Mouse (Mus musculus) stomach, postnatal 0 days (tissue): ENCODE results near the gene Cxcl17. TPM values are rescaled to one million over a fixed set of nuclear protein-coding genes. Genes with fewer than 3 reads are reported as not detected.
"Not testable (repeated sequence)": the region's sequence is repeated elsewhere in the genome, so short reads cannot be mapped to it uniquely, and the experiment has no call there.

ENCODE experiments used
- ATAC-seq: fragments of 200-750 bp; cut with Nextera tagmentation; 2 replicates; pipeline ENCODE4 v1.8.0; 2017; ENCODE audit not compliant: low FRiP score, low TSS enrichment
- DNase-seq: peaks from one replicate; pipeline ENCODE4 v3.0.0-alpha.2; 2016; ENCODE audit warnings: low spot score
- H3K27ac ChIP-seq: fragments of 300-500 bp; sonication (generic); replicated peaks from 2 replicates; pipeline ENCODE4 v1.5.1; 2014; ENCODE audit warnings: mild to moderate bottlenecking, control low read depth
- H3K27me3 ChIP-seq: fragments of 300-500 bp; sonication (generic); 2 replicates; pipeline ENCODE4 v1.6.1; 2014; ENCODE audit warnings: low read length; ENCODE audit not compliant: control insufficient read depth, insufficient read depth
- H3K36me3 ChIP-seq: fragments of 300-500 bp; sonication (generic); 2 replicates; pipeline ENCODE4 v1.6.1; 2014; ENCODE audit warnings: low read length, mixed read lengths; ENCODE audit not compliant: control insufficient read depth, insufficient read depth
- H3K4me1 ChIP-seq: fragments of 300-500 bp; sonication (generic); replicated peaks from 2 replicates; pipeline ENCODE4 v1.6.1; 2014; ENCODE audit warnings: antibody characterized with exemption; ENCODE audit not compliant: control insufficient read depth, insufficient read depth
- H3K4me2 ChIP-seq: fragments of 300-500 bp; sonication (generic); replicated peaks from 2 replicates; pipeline ENCODE4 v1.6.1; 2014; ENCODE audit warnings: low read depth, mild to moderate bottlenecking, control low read depth, moderate library complexity
- H3K4me3 ChIP-seq: fragments of 300-500 bp; sonication (generic); 2 replicates; pipeline ENCODE4 v1.5.1; 2014; ENCODE audit warnings: low read depth, low read length, control low read depth
- H3K9ac ChIP-seq: fragments of 300-500 bp; sonication (generic); 2 replicates; pipeline ENCODE4 v1.6.1; 2014; ENCODE audit warnings: mild to moderate bottlenecking, low read length, control low read depth, mixed read lengths
- H3K9me3 ChIP-seq: fragments of 300-500 bp; sonication (generic); 2 replicates; pipeline ENCODE4 v1.6.1; 2016; ENCODE audit warnings: low read length; ENCODE audit not compliant: control insufficient read depth
- CTCF ChIP-seq: IDR thresholded peaks from 2 replicates; pipeline ENCODE4 v1.5.1; 2016; ENCODE audit warnings: antibody characterized with exemption, low read depth, mild to moderate bottlenecking, moderate library complexity
- EP300 ChIP-seq: optimal IDR thresholded peaks from 2 replicates; pipeline ENCODE3; 2016; ENCODE audit warnings: antibody characterized with exemption
- WGBS: fragments of 180-500 bp; shearing (Covaris S2); extraction: QIAGEN DNeasy Blood & Tissue Kit; methylation state at CpG from one replicate; pipeline ENCODE4 v1.1.7; 2014; 5-methylcytosine and 5-hydroxymethylcytosine counted together
- polyA plus RNA-seq: library from polyadenylated mRNA; unstranded; fragments of >200 nt; fragmentation: Nextera tagmentation; extraction: Ambion mirVana; gene quantifications from 2 replicates; pipeline ENCODE4 v1.2.1, GENCODE M21; 2015

Gene Cxcl17
- polyA plus RNA-seq, 1 experiment from 2014 or later: 6.8 TPM

DNA sequence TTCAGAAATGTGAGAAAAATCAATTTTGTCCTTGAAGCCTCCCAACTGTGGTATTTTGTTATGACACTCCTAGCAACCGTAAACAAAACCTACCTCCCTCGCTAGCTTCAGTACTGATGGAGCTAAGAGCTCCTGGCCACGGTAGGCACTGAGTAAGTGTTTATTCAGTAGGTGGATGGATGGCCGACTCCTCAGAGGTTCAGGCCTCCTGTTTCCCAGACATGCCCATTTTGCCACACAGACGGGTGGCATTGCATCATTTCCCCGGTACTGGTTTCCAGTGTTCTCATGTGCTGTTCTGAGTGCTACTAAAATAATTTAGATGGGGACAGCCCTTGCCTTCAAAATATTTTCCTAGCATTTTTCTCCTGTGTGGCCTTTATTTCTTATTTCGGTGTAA lies 6.2 kb downstream of the Cxcl17 start:
- H3K4me3 ChIP-seq: no peak overlapping the region
- ATAC-seq: no peak
- H3K36me3 ChIP-seq: no peaks in the 10 kb centered on the region
- H3K4me1 ChIP-seq: no peaks in the 10 kb centered on the region
- 57% methylated on average over 7 of the region's 7 CpGs for WGBS
- H3K9me3 ChIP-seq: no peaks in the 10 kb centered on the region
- no peak overlapping the region for H3K27ac ChIP-seq
- H3K27me3 ChIP-seq: no peaks in the 10 kb centered on the region
- DNase-seq: no peak
- H3K4me2 ChIP-seq: no peak overlapping the region
- TF ChIP-seq CTCF (no peak), EP300 (no peak)
- no peak overlapping the region for H3K9ac ChIP-seq

DNA sequence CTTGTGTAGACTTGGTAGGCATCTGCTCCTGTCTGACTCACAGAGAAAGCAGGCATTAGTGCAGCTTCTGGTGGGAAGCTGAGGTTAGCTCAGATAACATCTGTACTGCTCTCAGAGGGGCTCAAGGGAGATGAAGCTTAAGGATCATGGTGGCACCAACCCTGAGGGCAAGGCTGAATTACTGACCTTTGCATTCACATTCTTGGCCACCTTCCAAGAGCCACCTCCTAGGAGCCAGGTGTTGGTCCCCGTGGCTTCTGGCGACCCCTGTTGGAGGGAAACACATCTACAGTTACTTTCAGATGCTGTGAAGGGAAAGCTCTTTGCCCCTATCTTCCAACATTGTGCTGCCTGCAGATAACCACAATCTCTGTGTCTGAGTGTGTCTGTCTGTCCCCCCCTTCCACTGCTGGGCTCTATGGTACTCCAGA lies 10.0 kb downstream of the Cxcl17 start:
- ATAC-seq: peak; percentile 89

DNA sequence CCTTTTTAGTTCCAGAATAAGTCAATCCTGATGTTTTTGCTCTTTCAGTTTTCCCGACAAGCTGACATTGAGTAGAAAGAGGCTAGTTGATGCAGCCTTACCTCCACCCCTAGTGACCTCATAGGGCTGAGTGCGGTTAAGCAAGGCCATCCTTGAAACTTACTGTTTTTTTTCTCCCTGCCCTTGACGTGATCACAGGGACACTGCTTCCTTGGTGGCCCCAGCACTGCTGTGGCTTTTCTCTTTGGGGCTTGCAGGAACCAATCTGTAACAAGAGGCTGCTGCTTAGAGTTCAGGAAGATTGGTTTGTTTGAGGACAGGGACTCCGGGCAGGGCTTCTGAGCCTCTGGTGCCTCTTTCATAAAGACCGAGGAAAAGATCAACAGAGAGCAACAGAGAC lies 10.7 kb downstream of the Cxcl17 start:
- H3K4me1 ChIP-seq: no peaks in the 10 kb centered on the region
- no peak overlapping the region for H3K4me3 ChIP-seq
- H3K4me2 ChIP-seq: no peak overlapping the region
- H3K9ac ChIP-seq: 0 out of 2 replicates have a peak overlapping the region, but pooled peaks have one; percentile 13
- TF ChIP-seq EP300 (no peak), CTCF (no peak)
- no peak for DNase-seq
- no peaks in the 10 kb centered on the region for H3K9me3 ChIP-seq
- H3K36me3 ChIP-seq: no peaks in the 10 kb centered on the region
- 44% methylated on average over 5 of the region's 5 CpGs for WGBS
- no peaks in the 10 kb centered on the region for H3K27me3 ChIP-seq
- ATAC-seq: no peak
- peak overlapping the region; percentile 71 for H3K27ac ChIP-seq

More for the DNA sequence above, 10.0 kb downstream of the Cxcl17 start:
- no peak overlapping the region for H3K4me2 ChIP-seq
- H3K27ac ChIP-seq: no peak overlapping the region; the same call in 1 of the 2 replicates
- no peaks in the 10 kb centered on the region for H3K36me3 ChIP-seq
- H3K9me3 ChIP-seq: no peaks in the 10 kb centered on the region
- H3K4me1 ChIP-seq: no peaks in the 10 kb centered on the region
- no peaks in the 10 kb centered on the region for H3K27me3 ChIP-seq
- 6% methylated on average over 2 of the region's 2 CpGs for WGBS
- no peak for TF ChIP-seq EP300
- TF ChIP-seq CTCF: peak; percentile 83
- no peak overlapping the region for H3K9ac ChIP-seq
- H3K4me3 ChIP-seq: no peak overlapping the region
- DNase-seq: peak; percentile 84

DNA sequence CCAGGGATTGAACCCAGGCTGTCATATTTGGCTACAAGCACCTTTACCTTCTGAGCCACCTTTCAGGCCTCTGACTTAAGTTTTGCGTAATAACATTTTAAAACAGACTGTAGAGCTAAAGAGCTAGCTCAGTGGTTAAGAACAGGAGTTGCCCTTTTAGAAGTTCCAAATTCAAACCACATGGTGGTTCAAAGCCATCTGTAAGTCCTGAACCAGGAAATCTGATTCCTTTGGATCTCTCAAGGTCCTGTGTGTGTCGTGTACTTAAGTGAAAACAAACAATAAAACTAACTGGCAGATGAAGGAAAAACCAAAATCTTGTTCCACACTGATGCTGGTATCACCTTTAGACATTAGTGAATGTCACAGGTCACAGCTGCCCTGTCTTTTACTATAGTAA lies 11.1 kb downstream of the Cxcl17 start:
- Histone ChIP-seq H3K27ac (no peak overlapping the region), H3K4me2 (no peak overlapping the region), H3K4me3 (no peak overlapping the region), H3K9me3 (no peaks in the 10 kb centered on the region), H3K9ac (no peak overlapping the region), H3K4me1 (no peaks in the 10 kb centered on the region), H3K36me3 (no peaks in the 10 kb centered on the region), H3K27me3 (no peaks in the 10 kb centered on the region)
- WGBS: 57% methylated on average over 2 of the region's 2 CpGs
- TF ChIP-seq EP300: no peak
- no peak for TF ChIP-seq CTCF
- no peak for DNase-seq
- no peak for ATAC-seq

DNA sequence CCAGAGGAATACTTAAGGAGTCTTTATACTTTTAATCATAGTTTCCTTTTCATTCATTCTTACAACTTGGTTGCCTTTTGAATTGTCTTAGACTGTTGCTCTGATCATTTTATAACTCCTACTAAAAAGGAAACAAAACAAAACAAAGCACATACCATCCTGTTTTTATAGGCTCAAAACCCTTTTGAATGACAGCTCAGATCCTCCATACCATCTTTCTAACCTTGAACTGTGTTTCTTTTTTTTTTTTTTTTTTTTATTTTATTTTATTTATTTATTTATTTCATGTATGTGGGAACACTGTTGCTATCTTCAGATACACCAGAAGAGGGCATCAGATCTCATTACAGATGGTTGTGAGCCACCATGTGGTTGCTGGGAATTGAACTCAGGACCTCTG lies 13.7 kb downstream of the Cxcl17 start:
- not testable (repeated sequence) for H3K36me3 ChIP-seq, H3K9me3 ChIP-seq, H3K4me1 ChIP-seq, H3K9ac ChIP-seq, DNase-seq, H3K27me3 ChIP-seq, H3K4me2 ChIP-seq, H3K4me3 ChIP-seq, H3K27ac ChIP-seq, ATAC-seq

DNA sequence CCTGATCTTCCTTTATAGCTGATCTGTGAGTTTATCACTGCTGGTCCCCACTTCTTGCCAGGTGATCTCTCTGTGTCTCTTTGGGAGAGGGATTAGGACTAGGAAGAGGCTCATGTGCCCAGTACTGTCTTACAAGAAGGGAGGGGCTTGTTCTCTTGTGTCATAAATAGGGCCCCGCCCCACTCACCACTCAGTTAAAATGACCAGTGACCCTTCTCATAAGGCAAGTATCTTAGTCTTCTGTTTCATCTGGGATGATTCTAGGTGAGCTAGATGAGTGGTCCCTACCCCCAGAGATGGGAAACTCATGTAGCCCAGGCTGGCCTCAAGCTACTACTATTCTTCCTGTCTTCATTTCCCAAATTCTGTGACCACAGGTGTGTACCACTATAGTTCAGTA lies 14.1 kb downstream of the Cxcl17 start, which contains the start of gene Lipe:
Lipe (minus strand) TSS at position 101 of the 400 bp plus-strand sequence.
- no peaks in the 10 kb centered on the region for H3K27me3 ChIP-seq
- no peaks in the 10 kb centered on the region for H3K9me3 ChIP-seq
- no peaks in the 10 kb centered on the region for H3K36me3 ChIP-seq
- peaks cover 3% of the 10 kb centered on the region for H3K4me1 ChIP-seq
- no peak within 1 kb of the TSS for H3K9ac ChIP-seq
- ATAC-seq (no peak), DNase-seq (no peak)
- 100% methylated on average over 1 of the region's 1 CpGs for WGBS
- H3K4me3 ChIP-seq: no peak within 1 kb of the TSS
- no peak within 1 kb of the TSS for H3K27ac ChIP-seq
- TF ChIP-seq CTCF: no peak
- TF ChIP-seq EP300: no peak
- no peak within 1 kb of the TSS for H3K4me2 ChIP-seq
